Mouse (Mus musculus): Measurements from ENCODE around the gene Zbp1.

- TF ChIP-seq POLR2A (IDR thresholded peaks at IDR 0.05; ENCODE audit: insufficient read depth, low read depth, low read length) (no peak), CTCF (IDR thresholded peaks at IDR 0.05) (no peak)
These were observed 14.1 kb downstream of the Zbp1 start for GRCm38 (mm10) chr2:173204671-173205070.
